Mouse (Mus musculus) CH12.LX (cell line): Measurements from ENCODE around the gene Frs3.

ENCODE experiments used
- CTCF ChIP-seq, 2 experiments: IDR thresholded peaks in 1 of 2; conservative IDR thresholded peaks in 1 of 2; 2 replicates each; pipeline ENCODE4 v1.5.1; 2011 to 2012; ENCODE audit warnings: low read depth in 2 of 2, low read length in 2 of 2, improper control_type of control experiment in 1 of 2, inconsistent platforms in 1 of 2, mild to moderate bottlenecking in 1 of 2, moderate library complexity in 1 of 2
- HCFC1 ChIP-seq: IDR thresholded peaks from 2 replicates; pipeline ENCODE4 v1.6.1; 2012; ENCODE audit warnings: low read depth, mild to moderate bottlenecking, inconsistent platforms, low read length, improper control_type of control experiment
- JUN ChIP-seq: IDR thresholded peaks from 2 replicates; pipeline ENCODE4 v1.6.1; 2011; ENCODE audit warnings: low read depth, mild to moderate bottlenecking, low read length, improper control_type of control experiment, moderate library complexity; ENCODE audit not compliant: insufficient read depth
- MXI1 ChIP-seq: IDR thresholded peaks from 2 replicates; pipeline ENCODE4 v1.6.1; 2011; ENCODE audit warnings: mild to moderate bottlenecking, low read depth, low read length, improper control_type of control experiment
- POLR2A ChIP-seq: IDR thresholded peaks from 2 replicates; pipeline ENCODE4 v1.6.1; 2011; ENCODE audit warnings: low read depth, mild to moderate bottlenecking, improper control_type of control experiment, low read length
- RAD21 ChIP-seq: IDR thresholded peaks from 2 replicates; pipeline ENCODE4 v1.6.1; 2011; ENCODE audit warnings: low read depth, mild to moderate bottlenecking, low read length, improper control_type of control experiment, moderate library complexity
- TBP ChIP-seq: conservative IDR thresholded peaks from 2 replicates; pipeline ENCODE4 v1.6.1; 2011; ENCODE audit warnings: low read depth, low read length, improper control_type of control experiment
- ZKSCAN1 ChIP-seq: IDR thresholded peaks from 2 replicates; pipeline ENCODE4 v1.6.1; 2012; ENCODE audit warnings: low read depth, inconsistent platforms, low read length, improper control_type of control experiment, borderline replicate concordance
- ZMIZ1 ChIP-seq: IDR thresholded peaks from 2 replicates; pipeline ENCODE4 v1.6.1; 2012; ENCODE audit warnings: low read depth, mild to moderate bottlenecking, inconsistent platforms, low read length, improper control_type of control experiment

DNA sequence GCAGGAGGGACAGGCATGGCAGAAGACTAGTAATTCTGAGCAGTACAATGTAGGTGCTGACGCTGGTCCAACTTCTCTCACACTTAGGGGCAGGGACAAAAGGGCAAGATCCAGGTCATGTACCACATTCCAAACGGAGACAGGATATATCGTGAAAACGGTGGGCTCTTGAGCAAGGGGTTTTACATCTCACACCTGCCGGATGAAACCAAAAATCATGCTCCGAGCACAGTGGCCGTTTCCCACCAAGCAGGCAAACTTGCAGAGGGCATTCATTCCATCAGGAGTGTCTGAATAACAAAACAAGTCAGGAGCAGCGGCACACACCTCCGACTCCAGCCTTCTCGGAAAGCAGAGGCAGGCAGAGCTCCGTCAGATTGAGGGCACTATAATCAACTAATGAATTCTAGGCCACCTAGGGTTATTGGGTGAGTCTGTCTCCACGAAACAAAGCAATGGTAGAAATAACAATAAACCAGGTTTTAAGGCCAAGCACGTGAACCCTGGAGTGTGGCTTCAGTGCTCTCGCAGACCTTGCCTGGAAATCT is 46.8 kb downstream of the Frs3 start:
- TF ChIP-seq CTCF (conservative IDR thresholded peaks at IDR 0.05 in 1 of 2, IDR thresholded peaks at IDR 0.05 in 1 of 2; ENCODE audit: low read depth in 2 of 2, low read length in 2 of 2) (no peak), ZMIZ1 (no peak), JUN (no peak), POLR2A (no peak), HCFC1 (no peak), ZKSCAN1 (no peak), MXI1 (no peak), RAD21 (no peak), TBP (no peak)
